Mouse (Mus musculus): ENCODE measurements around the gene Tmed10.

The Tmed10 gene

GRCm38 (mm10) chr12:85380308-85380707 is 5.7 kb upstream of the Tmed10 start:
- intact Hi-C loops (cut with DNase I): no loop called here

GRCm38 (mm10) chr12:85378271-85378670 is 3.6 kb upstream of the Tmed10 start:
- intact Hi-C loops (cut with DNase I): loop anchor here (2.0 kb wide), 1 partner anchor 111 kb away; no protein-coding TSS in a partner anchor

GRCm38 (mm10) chr12:85373591-85374560 is 771 bp downstream of the Tmed10 start:
- intact Hi-C loops (cut with DNase I): no loop called here

GRCm38 (mm10) chr12:85372068-85372665 is 2.5 kb downstream of the Tmed10 start:
- intact Hi-C loops (cut with DNase I): no loop called here

GRCm38 (mm10) chr12:85368441-85369063 is 6.1 kb downstream of the Tmed10 start:
- intact Hi-C loops (cut with DNase I): no loop called here

GRCm38 (mm10) chr12:85366271-85366670 is 8.4 kb downstream of the Tmed10 start:
- intact Hi-C loops (cut with DNase I): no loop called here

GRCm38 (mm10) chr12:85362510-85362909 is 12.1 kb downstream of the Tmed10 start:
- intact Hi-C loops (cut with DNase I): no loop called here

GRCm38 (mm10) chr12:85361580-85361979 is 13.1 kb downstream of the Tmed10 start:
- intact Hi-C loops (cut with DNase I): no loop called here

GRCm38 (mm10) chr12:85361165-85361564 is 13.5 kb downstream of the Tmed10 start:
- intact Hi-C loops (cut with DNase I): no loop called here

- intact Hi-C loops (cut with DNase I): no loop called here
These were observed 20.6 kb downstream of the Tmed10 start for GRCm38 (mm10) chr12:85354061-85354460.

- intact Hi-C loops (cut with DNase I): no loop called here
These were observed 24.0 kb downstream of the Tmed10 start for GRCm38 (mm10) chr12:85350407-85351232.

GRCm38 (mm10) chr12:85348338-85348737 is 26.3 kb downstream of the Tmed10 start:
- intact Hi-C loops (cut with DNase I): loop anchor here (2.0 to 10.0 kb wide), 2 partner anchors 138 to 316 kb away; no protein-coding TSS in a partner anchor

GRCm38 (mm10) chr12:85347196-85347595 is 27.5 kb downstream of the Tmed10 start:
- intact Hi-C loops (cut with DNase I): loop anchor here (10.0 kb wide), 1 partner anchor 318 kb away; no protein-coding TSS in a partner anchor

- intact Hi-C loops (cut with DNase I): loop anchor here (10.0 kb wide), 1 partner anchor 318 kb away; no protein-coding TSS in a partner anchor
These were observed 28.3 kb downstream of the Tmed10 start for GRCm38 (mm10) chr12:85346374-85346773.

- intact Hi-C loops (cut with DNase I): loop anchor here (10.0 kb wide), 1 partner anchor 319 kb away; no protein-coding TSS in a partner anchor
These were observed 29.1 kb downstream of the Tmed10 start for GRCm38 (mm10) chr12:85345559-85345958.

- intact Hi-C loops (cut with DNase I): loop anchor here (10.0 kb wide), 1 partner anchor 321 kb away; no protein-coding TSS in a partner anchor
These were observed 30.4 kb downstream of the Tmed10 start for GRCm38 (mm10) chr12:85344252-85344651.

GRCm38 (mm10) chr12:85342310-85342709 is 32.3 kb downstream of the Tmed10 start:
- intact Hi-C loops (cut with DNase I): loop anchor here (10.0 kb wide), 1 partner anchor 322 kb away; no protein-coding TSS in a partner anchor

GRCm38 (mm10) chr12:85341131-85341530 is 33.5 kb downstream of the Tmed10 start:
- intact Hi-C loops (cut with DNase I): loop anchor here (10.0 kb wide), 1 partner anchor 324 kb away; no protein-coding TSS in a partner anchor

GRCm38 (mm10) chr12:85339947-85340346 is 34.7 kb downstream of the Tmed10 start:
- intact Hi-C loops (cut with DNase I): loop anchor here (10.0 kb wide), 1 partner anchor 325 kb away; no protein-coding TSS in a partner anchor

- intact Hi-C loops (cut with DNase I): no loop called here
These were observed 35.4 kb downstream of the Tmed10 start, which contains the start of gene Nek9 for GRCm38 (mm10) chr12:85339243-85339729. TSS of gene Nek9 (minus strand) at chr12:85339362.
